29 mouse cellular contexts compared by ENCODE assay signal in genomic region chr1:151881253-151881652, GRCm38 (mm10).
DNase-seq lines count a peak whose midpoint lies in the region; ATAC-seq and TF ChIP-seq lines count a peak whose summit lies in the region.
"Had no signal": no experiment of that assay in that cellular context is flagged by ENCODE, and none has a peak within 500 bp of the region (broad histone marks: within the 10 kb centered on the region; RNA-seq: fewer than 3 reads in every experiment).

No protein-coding gene starts in this region.

- no peak overlapping the region for H3K9ac ChIP-seq in hindbrain, embryonic 11.5 days (ENCODE audit: low read depth, low read length)
- no peak overlapping the region for H3K9ac ChIP-seq in hindbrain, embryonic 13.5 days
- H3K9ac ChIP-seq in hindbrain, embryonic 16.5 days (ENCODE audit: low read depth, low read length) = no peak overlapping the region
- H3K9ac ChIP-seq in midbrain, embryonic 16.5 days (ENCODE audit: low read depth, low read length) = no peak overlapping the region
- H3K9ac ChIP-seq in lung, postnatal 0 days (replicated peaks; ENCODE audit: low read depth) = no peak overlapping the region
- H3K9ac ChIP-seq: embryonic facial prominence, embryonic 12.5 days; limb, embryonic 13.5 days; neural tube, embryonic 13.5 days had no signal

- H3K27me3 ChIP-seq in hindbrain, embryonic 10.5 days (ENCODE audit: insufficient read depth, poor library complexity, severe bottlenecking) = no peaks in the 10 kb centered on the region
- H3K27me3 ChIP-seq in hindbrain, embryonic 11.5 days (ENCODE audit: control insufficient read depth, insufficient read depth, low read length) = no peaks in the 10 kb centered on the region
- no peaks in the 10 kb centered on the region for H3K27me3 ChIP-seq in hindbrain, embryonic 13.5 days
- H3K27me3 ChIP-seq in hindbrain, embryonic 16.5 days (replicated peaks; ENCODE audit: control insufficient read depth, insufficient read depth, low read length) = no peaks in the 10 kb centered on the region
- H3K27me3 ChIP-seq in midbrain, embryonic 16.5 days (ENCODE audit: control insufficient read depth, insufficient read depth, low read depth, low read length) = no peaks in the 10 kb centered on the region
- H3K27me3 ChIP-seq in lung, postnatal 0 days (replicated peaks; ENCODE audit: insufficient read depth, low read length) = no peaks in the 10 kb centered on the region
- H3K27me3 ChIP-seq: embryonic facial prominence, embryonic 12.5 days; limb, embryonic 13.5 days; neural tube, embryonic 13.5 days had no signal

- no peak for DNase-seq in hindbrain, embryonic 10.5 days (ENCODE audit: low spot score)
- DNase-seq in hindbrain, embryonic 11.5 days (ENCODE audit: low spot score) = no peak
- DNase-seq in lung, postnatal 0 days (ENCODE audit: low spot score) = no peak
- DNase-seq: adrenal gland, postnatal 10 days; B cell, adult 2 months; cerebellum, adult 11 months; cerebellum, adult 9-11 months; embryo, embryonic 11 days; gastrocnemius, postnatal 25 days; heart, adult 18-20 months; heart, postnatal 4 days; kidney, adult 18-20 months; kidney, postnatal 36 days; lung, postnatal 10 days; thymus, adult 2 months; thymus, postnatal 36 days had no signal

- H3K9me3 ChIP-seq in hindbrain, embryonic 10.5 days = no peaks in the 10 kb centered on the region
- H3K9me3 ChIP-seq in hindbrain, embryonic 11.5 days (ENCODE audit: control insufficient read depth, low read length) = no peaks in the 10 kb centered on the region
- H3K9me3 ChIP-seq in hindbrain, embryonic 13.5 days = no peaks in the 10 kb centered on the region
- no peaks in the 10 kb centered on the region for H3K9me3 ChIP-seq in hindbrain, embryonic 16.5 days (ENCODE audit: control insufficient read depth, low read length)
- H3K9me3 ChIP-seq in midbrain, embryonic 16.5 days (replicated peaks; ENCODE audit: control insufficient read depth, low read length, poor library complexity, severe bottlenecking) = no peaks in the 10 kb centered on the region
- H3K9me3 ChIP-seq in lung, postnatal 0 days (ENCODE audit: low read length) = no peaks in the 10 kb centered on the region
- H3K9me3 ChIP-seq: embryonic facial prominence, embryonic 12.5 days; limb, embryonic 13.5 days; neural tube, embryonic 13.5 days had no signal

- H3K27ac ChIP-seq in hindbrain, embryonic 10.5 days = peak overlapping the region; percentile 79
- H3K27ac ChIP-seq in hindbrain, embryonic 11.5 days (ENCODE audit: low read depth, low read length) = no peak overlapping the region; the same call in 1 of the 2 replicates
- peak overlapping the region; percentile 13; the same call in 1 of the 2 replicates for H3K27ac ChIP-seq in hindbrain, embryonic 13.5 days
- peak overlapping the region; percentile 40; the same call in 1 of the 2 replicates for H3K27ac ChIP-seq in hindbrain, embryonic 16.5 days (ENCODE audit: low read depth, low read length)
- H3K27ac ChIP-seq in midbrain, embryonic 16.5 days (ENCODE audit: low read length) = peak overlapping the region; percentile 34; the same call in 1 of the 2 replicates
- no peak overlapping the region for H3K27ac ChIP-seq in lung, postnatal 0 days (ENCODE audit: low read length)
- H3K27ac ChIP-seq: embryonic facial prominence, embryonic 12.5 days; layer of hippocampus, adult 2 months; left cerebral cortex, adult 2 months; limb, embryonic 13.5 days; macrophage; neural tube, embryonic 13.5 days had no signal

- H3K4me3 ChIP-seq in hindbrain, embryonic 10.5 days = no peak overlapping the region
- H3K4me3 ChIP-seq in hindbrain, embryonic 11.5 days (ENCODE audit: low read depth, low read length) = no peak overlapping the region
- no peak overlapping the region for H3K4me3 ChIP-seq in hindbrain, embryonic 13.5 days
- H3K4me3 ChIP-seq in hindbrain, embryonic 16.5 days (ENCODE audit: low read length) = no peak overlapping the region
- no peak overlapping the region for H3K4me3 ChIP-seq in midbrain, embryonic 16.5 days (ENCODE audit: low read depth, low read length)
- H3K4me3 ChIP-seq in lung, postnatal 0 days (ENCODE audit: low read depth, low read length) = no peak overlapping the region
- H3K4me3 ChIP-seq: embryonic facial prominence, embryonic 12.5 days; layer of hippocampus, adult 2 months; left cerebral cortex, adult 2 months; limb, embryonic 13.5 days; myocyte; neural tube, embryonic 13.5 days had no signal

- no peak overlapping the region for H3K4me2 ChIP-seq in hindbrain, embryonic 11.5 days (replicated peaks; ENCODE audit: low read depth, low read length)
- H3K4me2 ChIP-seq in hindbrain, embryonic 13.5 days = no peak overlapping the region
- H3K4me2 ChIP-seq in hindbrain, embryonic 16.5 days (ENCODE audit: low read length) = no peak overlapping the region
- H3K4me2 ChIP-seq in midbrain, embryonic 16.5 days (ENCODE audit: low read length) = no peak overlapping the region
- H3K4me2 ChIP-seq in lung, postnatal 0 days (replicated peaks; ENCODE audit: low read depth, low read length) = no peak overlapping the region
- H3K4me2 ChIP-seq: embryonic facial prominence, embryonic 12.5 days; heart, embryonic 11.5 days; limb, embryonic 13.5 days; liver, embryonic 11.5 days; neural tube, embryonic 13.5 days had no signal

- peaks cover 44% of the 10 kb centered on the region for H3K4me1 ChIP-seq in hindbrain, embryonic 10.5 days (replicated peaks)
- H3K4me1 ChIP-seq in hindbrain, embryonic 11.5 days (replicated peaks; ENCODE audit: control insufficient read depth, insufficient read depth, low read length) = 0 out of 2 replicates have a peak, but pooled peaks cover 3% of the 10 kb centered on the region
- H3K4me1 ChIP-seq in hindbrain, embryonic 13.5 days (replicated peaks) = peaks cover 39% of the 10 kb centered on the region
- H3K4me1 ChIP-seq in hindbrain, embryonic 16.5 days (ENCODE audit: control insufficient read depth, insufficient read depth, low read depth, low read length) = no peaks in the 10 kb centered on the region; the same call in 1 of the 2 replicates
- peaks cover 6% of the 10 kb centered on the region; the same call in 1 of the 2 replicates for H3K4me1 ChIP-seq in midbrain, embryonic 16.5 days (ENCODE audit: control insufficient read depth, insufficient read depth, low read length)
- no peaks in the 10 kb centered on the region for H3K4me1 ChIP-seq in lung, postnatal 0 days (ENCODE audit: insufficient read depth, low read depth, low read length)
- H3K4me1 ChIP-seq: embryonic facial prominence, embryonic 12.5 days had no signal

- 55% methylated on average over 1 of the region's 1 CpGs for WGBS in hindbrain, embryonic 10.5 days
- 73% methylated on average over 1 of the region's 1 CpGs for whole genome bisulfite sequencing in hindbrain, embryonic 11.5 days
- WGBS in hindbrain, embryonic 13.5 days = 58% methylated on average over 1 of the region's 1 CpGs
- WGBS in hindbrain, embryonic 16.5 days = 71% methylated on average over 1 of the region's 1 CpGs
- 67% methylated on average over 1 of the region's 1 CpGs for whole genome bisulfite sequencing in midbrain, embryonic 16.5 days
- WGBS in lung, postnatal 0 days = 92% methylated on average over 1 of the region's 1 CpGs

- H3K36me3 ChIP-seq in hindbrain, embryonic 10.5 days = no peaks in the 10 kb centered on the region
- H3K36me3 ChIP-seq in hindbrain, embryonic 11.5 days (ENCODE audit: control insufficient read depth, insufficient read depth, low read length) = no peaks in the 10 kb centered on the region
- H3K36me3 ChIP-seq in hindbrain, embryonic 13.5 days = no peaks in the 10 kb centered on the region
- no peaks in the 10 kb centered on the region for H3K36me3 ChIP-seq in hindbrain, embryonic 16.5 days (ENCODE audit: control insufficient read depth, insufficient read depth, low read length)
- no peaks in the 10 kb centered on the region for H3K36me3 ChIP-seq in midbrain, embryonic 16.5 days (ENCODE audit: control insufficient read depth, insufficient read depth, low read length)
- no peaks in the 10 kb centered on the region for H3K36me3 ChIP-seq in lung, postnatal 0 days (ENCODE audit: insufficient read depth, low read length)
- H3K36me3 ChIP-seq: embryonic facial prominence, embryonic 12.5 days; limb, embryonic 13.5 days; neural tube, embryonic 13.5 days had no signal

- ATAC-seq in hindbrain, embryonic 11.5 days (ENCODE audit: low FRiP score) = no peak
- ATAC-seq in hindbrain, embryonic 13.5 days (ENCODE audit: low FRiP score) = no peak; the same call in 1 of the 2 replicates
- peak; percentile 83 for ATAC-seq in hindbrain, embryonic 16.5 days
- 0 out of 2 replicates have a peak, but pooled peaks have one; percentile 36 for ATAC-seq in midbrain, embryonic 16.5 days
- ATAC-seq in monocyte, adult 5-6 weeks (replicated peaks; ENCODE audit: insufficient number of reproducible peaks, low FRiP score, low TSS enrichment, poor library complexity, severe bottlenecking) = no peak
- no peak for ATAC-seq in lung, postnatal 0 days

- TF ChIP-seq EP300 in lung, postnatal 0 days (IDR thresholded peaks at IDR 0.05) = no peak

- no peak for TF ChIP-seq CTCF in lung, postnatal 0 days (IDR thresholded peaks at IDR 0.05)

Comparison
In these comparisons a context has a peak if more than half of its experiments do, and no peak if none do; other contexts are left out.
1. H3K27ac ChIP-seq: peak in hindbrain, embryonic 10.5 days (single experiment), hindbrain, embryonic 13.5 days (single experiment), hindbrain, embryonic 16.5 days (single experiment) and midbrain, embryonic 16.5 days (single experiment); none in hindbrain, embryonic 11.5 days (single experiment) and lung, postnatal 0 days (single experiment).
2. ATAC-seq: peak in hindbrain, embryonic 16.5 days (single experiment) and midbrain, embryonic 16.5 days (single experiment); none in hindbrain, embryonic 11.5 days (single experiment), hindbrain, embryonic 13.5 days (single experiment), monocyte, adult 5-6 weeks (single experiment) and lung, postnatal 0 days (single experiment).